20 mouse cellular contexts compared by ENCODE assay signal in genomic region chr19:5838136-5838891, GRCm38 (mm10). TPM values are rescaled to one million over a fixed set of nuclear protein-coding genes. Genes with fewer than 3 reads are reported as not detected.
A peak's percentile ranks its signal among the peaks of the same experiment; 100 is the strongest.
DNase-seq lines count a peak whose midpoint lies in the region; ATAC-seq and TF ChIP-seq lines count a peak whose summit lies in the region.
"Had no signal": no experiment of that assay in that cellular context is flagged by ENCODE, and none has a peak within 500 bp of the region (broad histone marks: within the 10 kb centered on the region; RNA-seq: fewer than 3 reads in every experiment).

No protein-coding gene starts in this region.

- H3K4me3 ChIP-seq in kidney, adult 2 months (ENCODE audit: insufficient read depth, low read depth, low read length): 0 out of 2 replicates have a peak overlapping the region, but pooled peaks have one; percentile 4
- H3K4me3 ChIP-seq in kidney, embryonic 14.5 days (ENCODE audit: low read length): no peak overlapping the region
- H3K4me3 ChIP-seq in C2C12 (ENCODE audit: insufficient read depth, poor library complexity, severe bottlenecking): no peak overlapping the region
- H3K4me3 ChIP-seq in bone marrow macrophage, adult 2 months (ENCODE audit: insufficient read depth, low read length): peak overlapping the region; percentile 13
- H3K4me3 ChIP-seq: forebrain, embryonic 10.5 days; kidney, embryonic 15.5 days; neural tube, embryonic 13.5 days; stomach, embryonic 15.5 days had no signal

- TF ChIP-seq POLR2A in kidney, adult 2 months (IDR thresholded peaks at IDR 0.05; ENCODE audit: low read depth, low read length): no peak
- TF ChIP-seq POLR2A in bone marrow macrophage, adult 2 months (IDR thresholded peaks at IDR 0.05; ENCODE audit: borderline replicate concordance, low read depth, low read length): no peak; the same call in 1 of the 2 replicates

- H3K4me1 ChIP-seq in kidney, adult 2 months (ENCODE audit: control insufficient read depth, insufficient read depth, low read length): peaks cover 38% of the 10 kb centered on the region
- peaks cover 21% of the 10 kb centered on the region for H3K4me1 ChIP-seq in kidney, embryonic 14.5 days (ENCODE audit: control insufficient read depth, insufficient read depth, low read length)
- peaks cover 4% of the 10 kb centered on the region; the same call in 1 of the 2 replicates for H3K4me1 ChIP-seq in bone marrow macrophage, adult 2 months (ENCODE audit: control insufficient read depth, insufficient read depth, low read length)

- peak overlapping the region; percentile 28 for H3ac ChIP-seq in C2C12 (ENCODE audit: control insufficient read depth, insufficient read length, low read depth)

- H3K79me2 ChIP-seq in C2C12 (ENCODE audit: control insufficient read depth, insufficient read depth): peaks cover 100% of the 10 kb centered on the region

- peak overlapping the region; percentile 87 for H3K27ac ChIP-seq in kidney, adult 2 months (ENCODE audit: insufficient read depth, low read depth, low read length)
- H3K27ac ChIP-seq in kidney, embryonic 14.5 days (ENCODE audit: low read depth, low read length): no peak overlapping the region
- peak overlapping the region; percentile 70 for H3K27ac ChIP-seq in bone marrow macrophage, adult 2 months (ENCODE audit: insufficient read depth, low read depth, low read length)
- H3K27ac ChIP-seq: forebrain, embryonic 10.5 days; kidney, embryonic 15.5 days; liver, embryonic 14.5 days; neural tube, embryonic 13.5 days; stomach, embryonic 15.5 days had no signal

- peaks cover 80% of the 10 kb centered on the region for H3K79me3 ChIP-seq in C2C12 (ENCODE audit: low read depth)

- TF ChIP-seq CTCF in kidney, adult 2 months (conservative IDR thresholded peaks at IDR 0.05; ENCODE audit: insufficient read depth, insufficient read length, low read depth, low read length): no peak
- TF ChIP-seq CTCF in C2C12 (IDR thresholded peaks at IDR 0.05; ENCODE audit: control insufficient read depth, insufficient read depth, insufficient read length): no peak
- TF ChIP-seq CTCF in bone marrow macrophage, adult 2 months (IDR thresholded peaks at IDR 0.05; ENCODE audit: low read depth, low read length): no peak

- no peaks in the 10 kb centered on the region for H3K9me3 ChIP-seq in kidney, embryonic 14.5 days (ENCODE audit: control insufficient read depth, low read length)
- H3K9me3 ChIP-seq: forebrain, embryonic 10.5 days; G1E; kidney, embryonic 15.5 days; neural tube, embryonic 13.5 days; stomach, embryonic 15.5 days had no signal

- H3K4me2 ChIP-seq in kidney, embryonic 14.5 days (replicated peaks; ENCODE audit: low read depth, low read length): no peak overlapping the region
- H3K4me2 ChIP-seq: kidney, embryonic 15.5 days; neural tube, embryonic 13.5 days; stomach, embryonic 15.5 days had no signal

- WGBS in kidney, adult 2 months: 31% methylated on average over 12 of the region's 12 CpGs
- WGBS in kidney, embryonic 14.5 days: 76% methylated on average over 12 of the region's 12 CpGs

- no peak overlapping the region for H3K9ac ChIP-seq in kidney, embryonic 14.5 days (ENCODE audit: low read depth, low read length)
- H3K9ac ChIP-seq: kidney, embryonic 15.5 days; liver, embryonic 14.5 days; neural tube, embryonic 13.5 days; stomach, embryonic 15.5 days had no signal

- ATAC-seq in kidney, embryonic 14.5 days (ENCODE audit: low FRiP score, low TSS enrichment): no peak
- no peak for ATAC-seq in inflammation-experienced regulatory T-cells, adult 6 months
- ATAC-seq: hindbrain, embryonic 16.5 days; midbrain, embryonic 16.5 days had no signal

- peak; percentile 31 to 70 for DNase-seq in adrenal gland, adult (ENCODE audit: inconsistent age in 2 of 2, low spot score in 1 of 2)
- no peak for DNase-seq in adrenal gland, postnatal 25 days
- DNase-seq in kidney, adult 2 months: peak; percentile 45
- DNase-seq in cerebellum, adult 9-10 months: no peak
- DNase-seq: cerebellum, postnatal 25 days; left cerebral cortex, postnatal 4 days; lung, postnatal 4 days; thymus, postnatal 25 days had no signal

- no peaks in the 10 kb centered on the region for H3K27me3 ChIP-seq in kidney, adult 2 months (replicated peaks; ENCODE audit: control insufficient read depth, insufficient read depth, low read length)
- H3K27me3 ChIP-seq in kidney, embryonic 14.5 days (ENCODE audit: control insufficient read depth, insufficient read depth, low read length): no peaks in the 10 kb centered on the region
- no peaks in the 10 kb centered on the region for H3K27me3 ChIP-seq in C2C12 (ENCODE audit: control insufficient read depth, insufficient read depth, insufficient read length)
- H3K27me3 ChIP-seq: kidney, embryonic 15.5 days; neural tube, embryonic 13.5 days; stomach, embryonic 15.5 days had no signal

- H3K36me3 ChIP-seq in kidney, adult 2 months (ENCODE audit: control insufficient read depth, insufficient read depth, low read length): peaks cover 3% of the 10 kb centered on the region
- no peaks in the 10 kb centered on the region for H3K36me3 ChIP-seq in kidney, embryonic 14.5 days (ENCODE audit: control insufficient read depth, insufficient read depth, low read length)
- peaks cover 15% of the 10 kb centered on the region for H3K36me3 ChIP-seq in C2C12 (ENCODE audit: control insufficient read depth, insufficient read depth)
- H3K36me3 ChIP-seq: forebrain, embryonic 10.5 days; kidney, embryonic 15.5 days; neural tube, embryonic 13.5 days; stomach, embryonic 15.5 days had no signal

TF ChIP-seq in C2C12, 6 proteins besides CTCF, POLR2A, EP300 and RAD21:
- TF ChIP-seq CEBPB (IDR thresholded peaks at IDR 0.05; ENCODE audit: low read depth) (peak; percentile 44), MYOD1 (IDR thresholded peaks at IDR 0.05; ENCODE audit: control insufficient read depth, insufficient read length, low read depth) (no peak)

RNA-seq across cellular contexts. Expression of gene Frmd8, which starts 36.8 kb away (rescaled TPM):
- total RNA-seq in adrenal gland, postnatal 25 days (2021): 40.4 and 63.3 TPM in 2 replicates
- polyA plus RNA-seq in kidney, adult 2 months (2012; rRNA removed): 18.5 and 23.1 TPM in 2 replicates
- 17.4 and 26.5 TPM in 2 replicates for polyA plus RNA-seq in kidney, embryonic 14.5 days (2014; fragmentation: Nextera tagmentation; extraction: Ambion mirVana)
- polyA plus RNA-seq in C2C12 (2012; fragmentation: generic; extraction: Trizol): 44.1 TPM
- polyA plus RNA-seq in bone marrow macrophage, adult 2 months (2012; ENCODE audit: insufficient read depth, insufficient read length, missing spikeins): 24.6 and 25.2 TPM in 2 replicates
- polyA plus RNA-seq in inflammation-experienced regulatory T-cells, adult 6 months (2017; shearing (Covaris generic)): 10 to 100 TPM; 57.3 to 71.3 (median 60.1) TPM

RNA-seq across cellular contexts. Expression of gene Slc25a45, which starts 39.3 kb away (rescaled TPM):
- 39.1 and 39.7 TPM in 2 replicates for total RNA-seq in adrenal gland, postnatal 25 days (2021)
- 52.7 and 63.4 TPM in 2 replicates for polyA plus RNA-seq in kidney, adult 2 months (2012; rRNA removed)
- polyA plus RNA-seq in kidney, embryonic 14.5 days (2014; fragmentation: Nextera tagmentation; extraction: Ambion mirVana): 3.3 and 3.5 TPM in 2 replicates
- 5.5 TPM for polyA plus RNA-seq in C2C12 (2012; fragmentation: generic; extraction: Trizol)
- 74.2 and 78.0 TPM in 2 replicates for polyA plus RNA-seq in bone marrow macrophage, adult 2 months (2012; ENCODE audit: insufficient read depth, insufficient read length, missing spikeins)
- polyA plus RNA-seq in inflammation-experienced regulatory T-cells, adult 6 months (2017; shearing (Covaris generic)): 10 to 100 TPM; 48.8 to 54.8 (median 54.1) TPM

RNA-seq across cellular contexts. Expression of gene Tigd3, which starts 55.6 kb away (rescaled TPM):
- total RNA-seq in adrenal gland, postnatal 25 days (2021): 1.3 and 2.0 TPM in 2 replicates
- polyA plus RNA-seq in kidney, adult 2 months (2012; rRNA removed): 0.52 and 0.73 TPM in 2 replicates
- polyA plus RNA-seq in kidney, embryonic 14.5 days (2014; fragmentation: Nextera tagmentation; extraction: Ambion mirVana): 2.9 and 4.0 TPM in 2 replicates
- 1.0 TPM for polyA plus RNA-seq in C2C12 (2012; fragmentation: generic; extraction: Trizol)
- 0.61 and 0.70 TPM in 2 replicates for polyA plus RNA-seq in bone marrow macrophage, adult 2 months (2012; ENCODE audit: insufficient read depth, insufficient read length, missing spikeins)
- polyA plus RNA-seq in inflammation-experienced regulatory T-cells, adult 6 months (2017; shearing (Covaris generic)): 1 to 10 TPM in 1 of 3 experiments, under 1 TPM in 2; 0.36 to 1.1 (median 0.66) TPM

Comparison
In these comparisons a context has a peak if more than half of its experiments do, and no peak if none do; other contexts are left out.
1. DNase-seq: peak in adrenal gland, adult (2 of 2) and kidney, adult 2 months (single experiment); none in adrenal gland, postnatal 25 days (single experiment) and cerebellum, adult 9-10 months (single experiment).
2. H3K4me3 ChIP-seq: peak in kidney, adult 2 months (single experiment) and bone marrow macrophage, adult 2 months (single experiment); none in kidney, embryonic 14.5 days (single experiment) and C2C12 (single experiment).